Mouse (Mus musculus): Measurements from ENCODE around the gene Zrsr1. TPM values are rescaled to one million over a fixed set of nuclear protein-coding genes. Genes with fewer than 3 reads are reported as not detected.

Gene Zrsr1
- total RNA-seq (2021): 10 to 100 TPM; 11.2 to 17.6 TPM
- long read RNA-seq, experiment 1, full-length matches to known transcripts: 16 of 16 reads
- long read RNA-seq, experiment 1, partial matches to known transcripts: 0 of 16 reads
- long read RNA-seq, experiment 1, other reads (novel, unspliced or antisense): 0 of 16 reads
- long read RNA-seq, experiment 2, full-length matches to known transcripts: 22 of 22 reads
- long read RNA-seq, experiment 2, partial matches to known transcripts: 0 of 22 reads
- long read RNA-seq, experiment 2, other reads (novel, unspliced or antisense): 0 of 22 reads

GRCm38 (mm10) chr11:22971835-22972709, at the start of gene Zrsr1:
Gene Zrsr1 (plus strand): TSS chr11:22972005.
- intact Hi-C loops (cut with DNase I): loop anchor here (5.0 kb wide), 1 partner anchor 340 kb away; no protein-coding TSS in a partner anchor
- peak; percentile 25 to 29 for DNase-seq

GRCm38 (mm10) chr11:22922546-22922945, 49.3 kb upstream of the Zrsr1 start:
- DNase-seq: no peak
- intact Hi-C loops (cut with DNase I): no loop called here

- no peak for DNase-seq
Observed at GRCm38 (mm10) chr11:22923606-22924005, 48.2 kb upstream of the Zrsr1 start.

GRCm38 (mm10) chr11:22928586-22929169, 43.1 kb upstream of the Zrsr1 start:
- DNase-seq: no peak
- intact Hi-C loops (cut with DNase I): no loop called here

More at GRCm38 (mm10) chr11:22923606-22924005, 48.2 kb upstream of the Zrsr1 start:
- intact Hi-C loops (cut with DNase I): no loop called here

GRCm38 (mm10) chr11:22930129-22930528, 41.7 kb upstream of the Zrsr1 start:
- no peak for DNase-seq
- intact Hi-C loops (cut with DNase I): no loop called here

GRCm38 (mm10) chr11:22931320-22931905, 40.4 kb upstream of the Zrsr1 start:
- intact Hi-C loops (cut with DNase I): no loop called here

GRCm38 (mm10) chr11:22932167-22932566, 39.6 kb upstream of the Zrsr1 start:
- no peak for DNase-seq
- intact Hi-C loops (cut with DNase I): no loop called here

More at GRCm38 (mm10) chr11:22931320-22931905, 40.4 kb upstream of the Zrsr1 start:
- DNase-seq: no peak

GRCm38 (mm10) chr11:22936446-22937125, 35.2 kb upstream of the Zrsr1 start:
- DNase-seq: no peak
- intact Hi-C loops (cut with DNase I): no loop called here

GRCm38 (mm10) chr11:22937716-22938316, 34.0 kb upstream of the Zrsr1 start:
- intact Hi-C loops (cut with DNase I): no loop called here

GRCm38 (mm10) chr11:22938983-22939382, 32.8 kb upstream of the Zrsr1 start:
- no peak for DNase-seq
- intact Hi-C loops (cut with DNase I): no loop called here

More at GRCm38 (mm10) chr11:22937716-22938316, 34.0 kb upstream of the Zrsr1 start:
- DNase-seq: no peak

- DNase-seq: no peak
- intact Hi-C loops (cut with DNase I): no loop called here
Observed at GRCm38 (mm10) chr11:22949101-22949500, 22.7 kb upstream of the Zrsr1 start.

- intact Hi-C loops (cut with DNase I): no loop called here
- DNase-seq: no peak
Observed at GRCm38 (mm10) chr11:22950131-22950530, 21.7 kb upstream of the Zrsr1 start.

- DNase-seq: no peak
- intact Hi-C loops (cut with DNase I): no loop called here
Observed at GRCm38 (mm10) chr11:22952668-22953067, 19.1 kb upstream of the Zrsr1 start.

GRCm38 (mm10) chr11:22956346-22956745, 15.5 kb upstream of the Zrsr1 start:
- no peak for DNase-seq
- intact Hi-C loops (cut with DNase I): loop anchor here (2.0 kb wide), 1 partner anchor 324 kb away; no protein-coding TSS in a partner anchor

- intact Hi-C loops (cut with DNase I): loop anchor here (2.0 kb wide), 1 partner anchor 324 kb away; no protein-coding TSS in a partner anchor
- DNase-seq: peak in 1 of 2 experiments; percentile 41
Observed at GRCm38 (mm10) chr11:22956830-22957229, 15.0 kb upstream of the Zrsr1 start.

- no peak for DNase-seq
Observed at GRCm38 (mm10) chr11:22957791-22958374, 13.9 kb upstream of the Zrsr1 start.

GRCm38 (mm10) chr11:22962101-22962500, 9.7 kb upstream of the Zrsr1 start:
- intact Hi-C loops (cut with DNase I): loop anchor here (10.0 kb wide), 1 partner anchor 727 kb away; no protein-coding TSS in a partner anchor
- no peak for DNase-seq

More at GRCm38 (mm10) chr11:22957791-22958374, 13.9 kb upstream of the Zrsr1 start:
- intact Hi-C loops (cut with DNase I): loop anchor here (2.0 kb wide), 1 partner anchor 325 kb away; no protein-coding TSS in a partner anchor

GRCm38 (mm10) chr11:22964401-22964800, 7.4 kb upstream of the Zrsr1 start:
- DNase-seq: no peak
- intact Hi-C loops (cut with DNase I): loop anchor here (10.0 kb wide), 1 partner anchor 730 kb away; no protein-coding TSS in a partner anchor

GRCm38 (mm10) chr11:22965503-22965902, 6.3 kb upstream of the Zrsr1 start:
- intact Hi-C loops (cut with DNase I): loop anchor here (10.0 kb wide), 1 partner anchor 731 kb away; no protein-coding TSS in a partner anchor
- DNase-seq: no peak
